Mouse (Mus musculus) adrenal gland, postnatal 25 days (tissue): ENCODE data around the gene Arid5b. TPM values are rescaled to one million over a fixed set of nuclear protein-coding genes. Genes with fewer than 3 reads are reported as not detected.

Source experiments
- DNase-seq: peaks from one replicate; pipeline ENCODE4 v3.0.0; 2021; ENCODE audit warnings: mixed read lengths
- total RNA-seq: library from RNA; stranded (reverse); gene quantifications from 2 replicates; pipeline ENCODE4 v1.2.3, GENCODE M21; 2021

The Arid5b gene
- total RNA-seq, 1 experiment from 2014 or later, result 37.2 TPM

GRCm38 (mm10) chr10:68193561-68193960, 85.0 kb downstream of the Arid5b start:
- no peak for DNase-seq

GRCm38 (mm10) chr10:68192824-68193255, 85.7 kb downstream of the Arid5b start:
- no peak for DNase-seq

DNA sequence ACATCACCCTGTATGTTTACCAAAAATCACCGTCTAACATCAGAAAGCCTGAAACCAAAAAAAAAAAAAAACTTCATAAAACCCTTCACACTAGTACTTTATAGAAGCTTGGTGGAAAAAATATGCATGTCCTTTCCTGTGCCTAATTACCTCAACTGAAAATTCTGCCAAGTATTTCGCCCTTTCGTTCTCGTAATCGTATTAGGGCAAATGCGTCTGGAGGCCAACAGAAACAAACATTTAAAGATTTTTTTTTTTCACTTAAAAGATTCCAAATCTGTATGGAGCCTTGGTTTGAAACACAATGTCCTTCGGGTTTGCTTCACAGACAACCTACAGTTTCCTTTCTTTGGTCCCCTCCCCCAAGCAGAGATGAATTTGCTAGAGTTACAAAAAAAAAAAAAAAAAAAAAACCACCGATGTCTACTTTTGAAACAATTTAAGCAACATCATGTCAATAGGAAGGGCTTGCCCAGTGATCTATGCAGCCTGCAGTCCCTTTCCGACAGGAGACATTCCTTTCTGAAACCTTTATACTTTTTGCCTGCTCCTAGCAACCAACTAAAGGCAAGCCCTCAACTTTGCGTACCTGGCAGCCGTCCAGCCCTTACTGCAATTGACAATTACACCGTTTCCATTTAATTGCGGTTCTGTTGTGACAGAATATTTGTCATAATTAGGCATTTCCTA, 86.7 kb downstream of the Arid5b start:
- DNase-seq, result peak; percentile 69

- no peak for DNase-seq
Observed at GRCm38 (mm10) chr10:68191146-68191545, 87.4 kb downstream of the Arid5b start.

DNA sequence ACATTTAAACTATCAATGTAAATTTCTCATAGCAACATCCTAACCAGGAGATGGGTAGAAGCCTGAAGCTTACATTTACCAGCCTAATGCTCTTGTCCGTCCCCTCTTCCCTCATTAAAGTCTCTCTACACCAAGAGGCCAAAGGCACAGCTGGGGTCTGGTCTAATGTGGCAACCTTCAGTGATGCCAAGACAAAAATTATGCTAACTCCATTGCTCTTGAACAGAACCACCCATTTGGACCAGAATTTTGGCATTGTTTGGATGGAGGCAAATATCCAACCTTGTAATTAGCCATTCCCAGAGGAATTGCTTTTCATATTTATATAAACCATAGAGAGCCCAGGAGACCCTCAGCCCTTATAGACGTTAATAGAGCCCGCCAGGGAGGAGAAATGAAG, 88.7 kb downstream of the Arid5b start:
- no peak for DNase-seq

DNA sequence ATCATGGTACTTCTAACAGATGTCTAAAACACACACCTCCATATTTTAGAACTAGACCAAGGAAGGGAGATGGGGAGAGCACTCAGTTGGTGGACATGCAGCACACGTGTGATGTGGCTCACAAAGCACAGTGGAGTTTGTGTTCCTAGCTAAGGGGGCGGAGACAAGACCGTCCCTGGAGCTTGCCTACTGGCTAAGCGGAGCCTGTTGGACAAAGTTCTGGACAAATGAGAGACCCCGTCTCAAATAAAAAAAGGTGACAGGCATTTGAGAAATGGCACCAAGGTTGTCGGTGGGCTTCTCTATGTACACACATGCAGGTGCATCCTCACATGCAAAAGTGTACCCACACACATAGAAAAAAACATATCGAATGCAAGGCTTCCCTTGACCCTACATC, 95.4 kb downstream of the Arid5b start:
- no peak for DNase-seq

GRCm38 (mm10) chr10:68182266-68182665, 96.3 kb downstream of the Arid5b start:
- no peak for DNase-seq

DNA sequence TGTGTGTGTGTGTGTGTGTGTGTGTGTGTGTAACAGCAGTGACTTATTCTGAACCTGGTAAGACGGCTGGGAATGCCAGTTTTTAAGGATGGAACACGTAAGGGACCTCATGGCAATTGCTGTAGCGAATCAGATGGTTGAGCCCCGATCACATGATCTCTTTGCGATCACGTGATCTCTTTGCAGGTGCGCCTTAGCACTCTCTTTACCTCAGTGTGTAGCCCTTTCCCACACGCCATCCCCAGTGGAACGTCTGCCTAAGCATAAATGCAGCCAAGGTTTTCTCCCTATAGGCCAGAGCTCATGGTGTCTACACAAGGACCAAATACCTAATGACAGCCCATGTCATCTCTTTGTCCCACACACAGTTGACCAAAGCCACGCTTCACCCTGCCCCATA, 97.4 kb downstream of the Arid5b start:
- DNase-seq, result no peak

GRCm38 (mm10) chr10:68180721-68181120, 97.8 kb downstream of the Arid5b start:
- no peak for DNase-seq

DNA sequence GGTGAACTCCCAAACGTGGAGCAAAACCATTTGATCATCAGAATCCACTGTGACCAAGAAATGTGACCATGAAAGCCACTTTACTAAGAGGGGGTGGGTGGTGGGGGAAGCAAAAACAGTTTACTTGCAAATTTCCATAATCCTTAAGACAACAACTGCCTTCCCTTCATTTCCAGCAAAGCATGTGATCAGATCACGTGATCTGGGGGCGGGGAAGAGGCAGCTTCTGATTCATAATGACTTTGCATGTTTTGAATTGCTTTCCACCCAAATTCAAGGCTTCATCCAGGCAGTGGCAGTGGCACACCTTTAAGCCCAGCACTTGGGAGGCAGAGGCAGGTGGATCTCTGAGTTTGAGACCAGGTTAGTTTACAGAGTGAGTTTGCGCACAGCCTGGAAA, 98.4 kb downstream of the Arid5b start:
- DNase-seq, result no peak

DNA sequence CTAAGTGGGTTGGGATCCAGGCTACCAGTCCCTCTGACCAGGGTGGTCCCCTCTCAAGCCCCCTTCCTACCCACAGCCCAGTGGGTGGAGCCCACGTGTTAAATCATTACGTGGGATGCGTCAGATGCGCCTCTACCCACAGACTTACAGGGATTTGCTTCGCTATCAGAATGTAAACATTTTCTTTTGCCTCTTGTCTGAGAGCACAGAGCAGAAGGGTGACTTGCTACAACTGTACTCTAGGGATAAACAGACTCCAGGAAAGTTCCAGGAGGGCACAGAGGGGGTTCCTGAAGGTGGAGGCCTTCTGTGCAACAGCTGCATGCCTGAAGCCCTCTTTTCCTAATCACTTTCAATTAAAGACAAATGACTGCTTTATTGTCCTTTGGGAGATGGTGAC, 98.8 kb downstream of the Arid5b start:
- DNase-seq, result no peak

- DNase-seq, result no peak
Observed at GRCm38 (mm10) chr10:68179339-68179738, 99.2 kb downstream of the Arid5b start.

DNA sequence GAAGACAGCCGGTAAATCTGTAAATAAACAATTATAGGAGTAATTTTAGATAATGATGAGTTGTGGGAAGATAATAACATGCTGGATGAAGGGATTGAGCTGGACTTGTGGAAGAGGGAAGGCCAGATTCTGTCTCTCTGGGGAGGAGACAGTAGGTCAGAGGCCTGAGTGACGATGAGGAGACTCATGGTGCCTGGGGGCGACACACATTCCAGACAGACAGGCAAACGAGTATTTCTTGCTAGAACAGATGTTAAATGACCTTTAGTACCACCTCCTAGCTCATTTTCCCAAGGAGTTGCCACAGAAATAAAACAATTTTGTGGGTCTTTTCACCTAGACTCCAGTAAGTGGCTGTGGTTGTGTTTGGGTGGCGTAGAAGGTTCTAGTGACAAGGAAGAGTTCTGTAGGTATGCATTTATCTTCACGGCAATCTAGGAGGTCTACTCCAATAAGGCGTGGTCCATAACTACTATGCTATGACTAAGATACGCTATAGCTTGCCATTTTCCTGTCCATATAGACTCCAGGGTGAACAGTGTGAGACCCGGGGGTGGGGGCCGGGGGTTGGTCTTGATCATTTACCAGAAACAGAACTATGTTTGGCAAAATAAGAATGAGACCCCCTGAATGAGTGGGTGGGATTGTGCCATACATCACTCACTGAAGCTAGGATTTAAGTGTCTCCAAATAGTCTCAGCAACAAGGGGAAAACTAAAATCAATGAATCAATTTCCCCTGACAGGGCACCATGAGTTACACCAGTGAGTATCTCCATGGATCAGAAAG, 100.6 kb downstream of the Arid5b start:
- DNase-seq, result no peak

DNA sequence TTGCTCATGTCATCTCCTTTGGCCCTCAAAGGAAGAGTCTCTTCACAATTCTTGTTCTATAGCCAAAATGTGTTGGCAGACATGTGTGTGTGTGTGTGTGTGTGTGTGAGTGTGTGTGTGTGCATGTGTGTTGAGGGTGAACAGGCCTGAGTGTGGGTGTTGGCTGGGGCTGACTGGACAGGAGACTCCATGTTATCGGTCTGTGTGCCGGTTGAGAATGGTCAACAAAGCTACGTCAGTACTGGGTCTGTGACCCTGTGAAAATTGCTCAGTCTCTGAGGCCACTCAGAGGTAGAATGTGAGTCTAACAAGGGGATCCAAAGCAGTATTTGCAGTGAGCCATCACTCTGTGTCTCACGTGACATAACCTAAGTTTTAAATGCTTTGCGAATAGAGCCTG, 102.7 kb downstream of the Arid5b start:
- no peak for DNase-seq

- DNase-seq, result no peak
Observed at GRCm38 (mm10) chr10:68173634-68174033, 104.9 kb downstream of the Arid5b start.

DNA sequence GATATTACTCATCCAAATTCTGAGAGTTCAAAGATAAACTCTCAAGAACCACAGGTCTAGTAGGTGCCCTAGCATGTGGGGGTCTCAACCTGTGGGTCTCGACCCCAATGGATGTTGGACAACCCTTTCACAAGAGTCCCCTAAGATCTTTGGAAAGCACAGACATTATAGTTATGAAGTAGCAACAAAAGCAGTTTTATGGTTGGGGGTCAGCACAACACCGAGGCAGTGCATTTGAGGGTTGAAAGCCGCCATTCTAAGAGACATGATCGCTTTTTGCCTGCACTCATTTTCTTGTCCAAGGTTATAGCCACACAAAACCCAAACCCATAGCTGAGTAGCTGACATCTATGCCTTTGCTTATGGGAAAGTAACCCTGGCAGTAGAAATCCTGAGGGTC, 105.6 kb downstream of the Arid5b start:
- DNase-seq, result no peak

- no peak for DNase-seq
Observed at GRCm38 (mm10) chr10:68171974-68172373, 106.6 kb downstream of the Arid5b start.

DNA sequence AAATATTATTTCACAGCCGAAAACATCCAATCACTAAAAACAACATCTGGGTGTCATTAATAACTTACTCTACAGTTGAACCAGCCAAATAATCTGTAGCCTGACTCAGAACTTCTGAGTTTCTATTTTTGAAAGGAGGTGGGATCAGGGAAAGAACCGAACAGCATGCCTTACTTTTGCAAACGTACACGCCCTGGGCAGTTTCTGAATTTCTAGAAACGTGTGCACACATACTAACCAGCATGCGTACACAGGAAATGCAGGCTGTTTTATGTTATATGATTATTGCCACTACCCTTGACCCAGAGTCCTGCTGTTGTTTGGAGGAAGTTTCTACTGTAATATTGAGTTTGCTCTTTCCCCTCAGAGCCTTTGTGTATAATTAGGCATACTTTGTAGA, 109.9 kb downstream of the Arid5b start:
- no peak for DNase-seq

DNA sequence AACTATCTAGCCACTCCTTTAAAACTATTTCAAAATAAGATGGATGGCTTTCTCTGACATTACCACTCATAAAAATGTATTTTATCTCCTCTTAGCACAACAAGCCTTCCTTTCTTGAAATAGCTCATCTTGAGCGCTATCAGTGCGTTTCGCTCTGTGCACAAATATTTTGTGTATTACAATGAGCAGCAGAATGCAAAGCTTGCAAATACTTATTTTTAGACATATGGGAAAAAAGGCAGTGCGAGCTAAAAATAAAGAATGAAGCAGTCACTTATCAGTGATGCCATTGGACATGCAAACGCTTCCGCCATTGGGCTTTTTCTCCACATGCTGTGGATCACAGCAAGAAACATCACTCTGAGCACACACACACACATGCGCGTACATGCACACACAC, 110.4 kb downstream of the Arid5b start:
- DNase-seq, result no peak

GRCm38 (mm10) chr10:68167118-68167517, 111.4 kb downstream of the Arid5b start:
- DNase-seq, result no peak

- no peak for DNase-seq
Observed at GRCm38 (mm10) chr10:68166695-68167086, 111.8 kb downstream of the Arid5b start.

- DNase-seq, result no peak
Observed at GRCm38 (mm10) chr10:68165709-68166694, 112.5 kb downstream of the Arid5b start.
